Mouse (Mus musculus) liver, embryonic 14.5 days (tissue): ENCODE measurements around the gene Ace3.

Experiments used
- CTCF ChIP-seq: IDR thresholded peaks from 2 replicates; pipeline ENCODE4 v1.5.1; 2016; ENCODE audit warnings: antibody characterized with exemption, low read depth, control low read depth
- EP300 ChIP-seq: IDR thresholded peaks from 2 replicates; pipeline ENCODE4 v1.6.1; 2016; ENCODE audit warnings: antibody characterized with exemption, low read depth

- TF ChIP-seq EP300 (no peak), CTCF (no peak)
These were observed 22.0 kb downstream of the Ace3 start for GRCm38 (mm10) chr11:106016440-106016839.
